Mouse (Mus musculus): ENCODE results near the gene Lix1l. TPM values are rescaled to one million over a fixed set of nuclear protein-coding genes. Genes with fewer than 3 reads are reported as not detected.
"Not testable (repeated sequence)": the region's sequence is repeated elsewhere in the genome, so short reads cannot be mapped to it uniquely, and the experiment has no call there.

Lix1l gene
- total and polyA plus RNA-seq, 3 experiments: 0.49 to 3.6 (median 2.4) TPM

DNA sequence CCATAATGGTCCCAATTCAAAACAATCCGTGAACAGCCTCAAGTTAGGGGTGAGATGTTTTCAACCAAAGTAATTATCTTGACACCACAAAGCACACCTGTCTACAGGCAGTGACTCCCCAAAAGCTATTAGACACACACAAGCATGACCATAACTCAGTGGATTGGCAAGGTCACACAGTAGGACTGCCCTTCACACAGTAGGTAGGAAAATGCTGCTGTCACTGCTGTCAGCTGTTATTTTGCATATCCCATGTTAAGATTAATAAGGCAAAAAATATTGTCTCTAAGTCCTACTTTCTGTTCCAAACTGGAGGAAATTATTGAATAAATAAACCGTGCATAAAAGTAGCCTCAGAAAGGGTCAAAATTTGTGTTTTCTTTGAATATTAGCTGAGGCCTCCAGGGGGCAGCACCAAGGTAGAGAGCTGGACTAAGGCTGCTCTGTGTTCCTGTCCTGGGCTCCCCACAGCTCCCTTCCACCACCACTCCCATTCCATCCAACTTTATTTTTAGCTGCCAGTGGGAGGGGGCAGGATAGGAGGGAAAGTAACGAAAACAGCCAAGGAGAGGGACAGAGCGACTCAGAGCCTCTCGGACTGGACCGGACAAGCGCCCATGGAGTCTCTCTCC lies 44.2 kb downstream of the Lix1l start, which contains the start of gene Itga10:
Itga10 (plus strand) TSS at position 567 of the 632 bp plus-strand sequence.
- Histone ChIP-seq H3K27me3 (ENCODE audit: insufficient read depth, low read length) (no peaks in the 10 kb centered on the region), H3K4me1 (ENCODE audit: insufficient read depth, low read depth, low read length) (peaks cover 10% of the 10 kb centered on the region; the same call in 1 of the 2 replicates), H3K4me3 (ENCODE audit: low read depth, low read length) (no peak within 1 kb of the TSS), H3K36me3 (replicated peaks) (peaks cover 58% of the 10 kb centered on the region), H3K9me3 (replicated peaks) (no peaks in the 10 kb centered on the region)
- ATAC-seq (ENCODE audit: extremely low read depth, insufficient number of reproducible peaks, low FRiP score, poor library complexity, severe bottlenecking): no peak
- DNase-seq (ENCODE audit: low spot score): no peak
- no peak for TF ChIP-seq GATA2 (IDR thresholded peaks at IDR 0.05; ENCODE audit: borderline replicate concordance, low read depth, low read length)
- no peak for TF ChIP-seq GATA1 (IDR thresholded peaks at IDR 0.05; ENCODE audit: borderline replicate concordance, low read length)
- TF ChIP-seq CTCF (IDR thresholded peaks at IDR 0.05; ENCODE audit: low read depth, low read length): peak; percentile 22; the same call in 1 of the 2 replicates

DNA sequence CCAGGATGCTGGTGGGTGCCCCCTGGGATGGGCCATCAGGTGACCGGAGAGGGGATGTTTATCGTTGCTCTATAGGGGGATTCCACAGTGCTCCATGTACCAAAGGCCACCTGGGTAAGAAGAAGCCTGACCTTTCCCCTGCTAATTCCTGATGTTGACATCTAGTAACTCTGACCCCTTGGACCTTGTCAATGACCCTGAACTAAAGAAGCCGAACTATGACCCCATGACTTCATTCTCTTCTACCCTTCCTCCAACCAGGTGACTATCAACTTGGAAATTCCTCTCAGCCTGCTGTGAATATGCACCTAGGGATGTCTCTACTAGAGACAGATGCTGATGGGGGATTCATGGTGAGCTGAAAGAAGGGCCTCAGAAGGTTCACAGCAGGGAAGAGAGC lies 46.4 kb downstream of the Lix1l start:
- H3K4me3 ChIP-seq (ENCODE audit: low read depth, low read length): no peak overlapping the region
- H3K27me3 ChIP-seq (ENCODE audit: insufficient read depth, low read length): no peaks in the 10 kb centered on the region; the same call in 1 of the 2 replicates
- H3K36me3 ChIP-seq (replicated peaks): peaks cover 40% of the 10 kb centered on the region
- ATAC-seq (ENCODE audit: extremely low read depth, insufficient number of reproducible peaks, low FRiP score, poor library complexity, severe bottlenecking) (no peak), DNase-seq (ENCODE audit: low spot score) (no peak)
- peaks cover 10% of the 10 kb centered on the region; the same call in 1 of the 2 replicates for H3K4me1 ChIP-seq (ENCODE audit: insufficient read depth, low read depth, low read length)
- no peaks in the 10 kb centered on the region for H3K9me3 ChIP-seq (replicated peaks)
- TF ChIP-seq GATA2 (IDR thresholded peaks at IDR 0.05; ENCODE audit: borderline replicate concordance, low read depth, low read length): no peak
- TF ChIP-seq GATA1 (IDR thresholded peaks at IDR 0.05; ENCODE audit: borderline replicate concordance, low read length): no peak
- no peak for TF ChIP-seq POLR2AphosphoS5 (IDR thresholded peaks at IDR 0.05; ENCODE audit: insufficient replicate concordance, low read depth, low read length)
- no peak for TF ChIP-seq CTCF (IDR thresholded peaks at IDR 0.05; ENCODE audit: low read depth, low read length)
- no peak for TF ChIP-seq TAL1 (conservative IDR thresholded peaks at IDR 0.05; ENCODE audit: low read depth, low read length)

DNA sequence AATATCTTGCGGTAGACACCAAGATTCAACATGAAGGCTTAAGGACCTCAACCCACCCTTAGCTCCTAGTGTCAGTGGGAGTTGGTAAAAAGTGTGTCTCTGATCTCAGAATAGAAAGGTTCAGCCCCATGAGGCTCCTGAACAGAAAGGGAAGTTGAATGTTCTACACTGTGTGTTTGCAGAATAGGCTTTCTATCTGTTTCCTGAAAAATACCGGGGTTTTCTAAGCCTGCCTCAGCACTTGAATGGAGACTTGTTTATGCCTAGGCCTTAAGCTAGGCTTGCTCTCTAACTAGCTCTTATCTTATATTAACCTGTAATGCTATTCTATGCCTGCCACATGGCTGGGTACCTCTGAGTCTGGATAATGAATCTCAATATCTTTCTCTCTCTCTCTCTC lies 60.0 kb downstream of the Lix1l start:
- Histone ChIP-seq H3K9me3 (replicated peaks) (no peaks in the 10 kb centered on the region), H3K27me3 (ENCODE audit: insufficient read depth, low read length) (peaks cover 7% of the 10 kb centered on the region), H3K4me1 (ENCODE audit: insufficient read depth, low read depth, low read length) (peaks cover 6% of the 10 kb centered on the region), H3K4me3 (ENCODE audit: low read depth, low read length) (no peak overlapping the region), H3K36me3 (replicated peaks) (peaks cover 2% of the 10 kb centered on the region)
- DNase-seq (ENCODE audit: low spot score) (no peak), ATAC-seq (ENCODE audit: extremely low read depth, insufficient number of reproducible peaks, low FRiP score, poor library complexity, severe bottlenecking) (no peak)
- TF ChIP-seq GATA2 (IDR thresholded peaks at IDR 0.05; ENCODE audit: borderline replicate concordance, low read depth, low read length): no peak
- no peak for TF ChIP-seq TAL1 (conservative IDR thresholded peaks at IDR 0.05; ENCODE audit: low read depth, low read length)
- TF ChIP-seq CTCF (IDR thresholded peaks at IDR 0.05; ENCODE audit: low read depth, low read length): no peak
- TF ChIP-seq GATA1 (IDR thresholded peaks at IDR 0.05; ENCODE audit: borderline replicate concordance, low read length): no peak
- no peak for TF ChIP-seq POLR2AphosphoS5 (IDR thresholded peaks at IDR 0.05; ENCODE audit: insufficient replicate concordance, low read depth, low read length)

DNA sequence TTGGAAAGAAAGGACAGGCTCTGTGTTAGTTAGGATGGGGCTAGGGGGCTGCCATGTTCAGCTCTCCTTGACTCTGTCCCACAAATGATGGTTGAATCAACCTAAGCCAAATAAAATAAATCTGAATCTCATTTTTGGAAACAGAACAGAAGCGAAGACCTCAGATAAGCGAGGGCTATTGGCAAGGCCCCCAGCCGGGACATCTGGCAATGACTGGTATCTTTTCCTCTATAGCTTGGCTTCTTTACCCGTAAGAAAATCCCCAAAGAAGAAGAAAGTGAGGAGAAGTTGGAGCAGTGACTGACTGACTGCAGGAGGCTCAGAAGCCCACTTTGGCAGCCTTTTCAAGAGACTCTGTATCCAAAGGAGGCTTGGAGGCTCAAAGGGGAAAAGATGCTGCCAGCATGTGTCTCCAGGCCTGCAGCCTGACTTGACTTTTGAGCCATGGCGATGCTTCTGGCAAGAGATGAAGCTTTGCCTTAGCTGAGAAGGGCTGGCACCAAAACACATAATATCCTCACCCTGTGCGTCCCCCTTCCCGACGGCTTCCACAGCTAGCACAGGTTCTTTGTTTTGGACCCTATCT lies 61.9 kb downstream of the Lix1l start:
- Histone ChIP-seq H3K4me1 (ENCODE audit: insufficient read depth, low read depth, low read length) (peaks cover 6% of the 10 kb centered on the region), H3K9me3 (replicated peaks) (no peaks in the 10 kb centered on the region), H3K27me3 (ENCODE audit: insufficient read depth, low read length) (peaks cover 9% of the 10 kb centered on the region), H3K4me3 (ENCODE audit: low read depth, low read length) (no peak overlapping the region), H3K36me3 (replicated peaks) (no peaks in the 10 kb centered on the region)
- ATAC-seq (ENCODE audit: extremely low read depth, insufficient number of reproducible peaks, low FRiP score, poor library complexity, severe bottlenecking): no peak
- TF ChIP-seq GATA2 (IDR thresholded peaks at IDR 0.05; ENCODE audit: borderline replicate concordance, low read depth, low read length): no peak
- no peak for TF ChIP-seq TAL1 (conservative IDR thresholded peaks at IDR 0.05; ENCODE audit: low read depth, low read length)
- TF ChIP-seq POLR2AphosphoS5 (IDR thresholded peaks at IDR 0.05; ENCODE audit: insufficient replicate concordance, low read depth, low read length): no peak
- no peak for TF ChIP-seq GATA1 (IDR thresholded peaks at IDR 0.05; ENCODE audit: borderline replicate concordance, low read length)
- no peak for TF ChIP-seq CTCF (IDR thresholded peaks at IDR 0.05; ENCODE audit: low read depth, low read length)
- no peak for DNase-seq (ENCODE audit: low spot score)

DNA sequence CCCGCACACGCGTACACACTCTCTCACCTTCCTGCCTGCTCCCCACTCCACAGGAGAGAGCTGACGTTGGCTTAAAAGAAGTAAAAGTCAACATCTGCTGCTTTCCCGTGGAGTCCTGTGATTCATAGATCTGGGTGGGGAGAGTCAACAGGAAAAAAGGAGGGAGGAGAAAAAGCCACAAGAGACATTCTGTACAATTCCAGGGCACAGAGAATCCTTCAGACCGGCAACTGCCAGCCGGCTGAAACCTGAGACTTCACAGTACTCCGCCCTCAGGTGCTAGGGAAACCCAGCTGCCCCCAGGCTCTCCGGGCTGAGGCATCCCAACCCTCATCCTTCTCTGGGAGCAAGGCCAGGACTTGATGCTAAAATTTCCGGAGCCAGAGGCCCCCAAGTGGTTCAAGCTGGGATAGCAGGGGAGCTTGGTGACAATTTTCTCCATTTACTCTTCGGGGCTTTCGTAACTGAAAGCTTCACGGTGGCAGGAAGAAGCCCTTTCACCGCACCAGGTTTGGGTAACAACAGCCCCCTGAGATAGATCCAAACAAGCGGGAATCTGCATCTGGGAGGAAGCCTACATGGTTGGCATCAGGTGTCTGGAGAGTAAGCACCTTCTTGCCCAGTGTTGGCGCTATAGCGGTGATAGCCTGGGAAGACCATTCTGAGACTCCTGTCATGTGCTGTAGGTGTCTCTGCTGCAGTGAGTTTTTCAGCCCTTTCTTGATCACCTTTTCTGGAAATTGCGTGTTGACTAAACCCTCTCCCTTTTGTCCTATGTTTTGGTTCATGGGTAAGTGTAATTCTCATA lies 62.7 kb downstream of the Lix1l start:
- Histone ChIP-seq H3K27me3 (ENCODE audit: insufficient read depth, low read length) (peaks cover 9% of the 10 kb centered on the region), H3K4me3 (ENCODE audit: low read depth, low read length) (no peak overlapping the region), H3K36me3 (replicated peaks) (no peaks in the 10 kb centered on the region), H3K9me3 (replicated peaks) (no peaks in the 10 kb centered on the region), H3K4me1 (ENCODE audit: insufficient read depth, low read depth, low read length) (peaks cover 6% of the 10 kb centered on the region)
- ATAC-seq (ENCODE audit: extremely low read depth, insufficient number of reproducible peaks, low FRiP score, poor library complexity, severe bottlenecking) (no peak), DNase-seq (ENCODE audit: low spot score) (peak; percentile 51)
- no peak for TF ChIP-seq GATA2 (IDR thresholded peaks at IDR 0.05; ENCODE audit: borderline replicate concordance, low read depth, low read length)
- peak; percentile 52 for TF ChIP-seq CTCF (IDR thresholded peaks at IDR 0.05; ENCODE audit: low read depth, low read length)

DNA sequence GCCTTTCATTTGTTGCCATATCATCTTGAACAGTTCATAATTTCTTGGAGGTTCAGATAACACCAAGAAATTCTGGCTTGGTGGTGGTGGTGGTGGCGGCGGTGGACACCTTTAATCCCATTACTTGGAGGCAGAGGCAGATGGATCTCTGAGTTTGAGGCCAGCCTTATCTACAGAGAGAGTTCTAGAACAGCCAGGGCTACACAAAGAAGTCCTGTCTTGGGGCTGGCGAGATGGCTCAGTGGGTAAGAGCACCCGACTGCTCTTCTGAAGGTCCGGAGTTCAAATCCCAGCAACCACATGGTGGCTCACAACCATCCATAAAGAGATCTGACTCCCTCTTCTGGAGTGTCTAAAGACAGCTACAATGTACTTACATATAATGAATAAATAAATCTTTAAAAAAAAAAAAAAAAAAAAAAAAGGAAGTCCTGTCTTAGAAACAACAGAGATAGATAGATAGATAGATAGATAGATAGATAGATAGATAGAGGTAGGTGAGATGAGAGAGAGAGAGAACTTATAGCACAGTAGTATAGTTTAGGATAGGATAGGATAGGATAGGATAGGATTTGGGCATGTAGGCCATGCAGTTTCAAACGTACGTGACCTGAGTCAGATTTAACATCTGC lies 64.9 kb downstream of the Lix1l start:
- peaks cover 21% of the 10 kb centered on the region for H3K27me3 ChIP-seq (ENCODE audit: insufficient read depth, low read length)
- H3K4me1 ChIP-seq (ENCODE audit: insufficient read depth, low read depth, low read length): peaks cover 18% of the 10 kb centered on the region
- ATAC-seq (ENCODE audit: extremely low read depth, insufficient number of reproducible peaks, low FRiP score, poor library complexity, severe bottlenecking); DNase-seq (ENCODE audit: low spot score); H3K36me3 ChIP-seq (replicated peaks); H3K4me3 ChIP-seq (ENCODE audit: low read depth, low read length); H3K9me3 ChIP-seq (replicated peaks): not testable (repeated sequence)

Measured in G1E (cell line).